Mouse (Mus musculus) forebrain, postnatal 0 days (tissue): ENCODE results near the gene Idi2. TPM values are rescaled to one million over a fixed set of nuclear protein-coding genes. Genes with fewer than 3 reads are reported as not detected.
"Not testable (repeated sequence)": the region's sequence is repeated elsewhere in the genome, so short reads cannot be mapped to it uniquely, and the experiment has no call there.

Experiments
- ATAC-seq: fragments of 200-750 bp; cut with Nextera tagmentation; 2 replicates; pipeline ENCODE4 v1.8.0; 2017; ENCODE audit warnings: mild to moderate bottlenecking, moderate library complexity
- DNase-seq: peaks from one replicate; pipeline ENCODE4 v3.0.0-alpha.2; 2015
- H3K27ac ChIP-seq: fragments of 300-500 bp; sonication (generic); 2 replicates; pipeline ENCODE4 v1.5.1; 2014; ENCODE audit warnings: low read depth, mild to moderate bottlenecking, antibody characterized with exemption, low read length, moderate library complexity, mixed read lengths
- H3K27me3 ChIP-seq: fragments of 300-500 bp; sonication (generic); 2 replicates; pipeline ENCODE4 v1.6.1; 2014; ENCODE audit warnings: mild to moderate bottlenecking, low read length, mixed read lengths; ENCODE audit not compliant: insufficient read depth
- H3K36me3 ChIP-seq: fragments of 300-500 bp; sonication (generic); 2 replicates; pipeline ENCODE4 v1.6.1; 2014; ENCODE audit warnings: mild to moderate bottlenecking, moderate library complexity; ENCODE audit not compliant: insufficient read depth
- H3K4me1 ChIP-seq: fragments of 300-500 bp; sonication (generic); 2 replicates; pipeline ENCODE4 v1.6.1; 2014; ENCODE audit warnings: antibody characterized with exemption; ENCODE audit not compliant: insufficient read depth
- H3K4me2 ChIP-seq: fragments of 300-500 bp; sonication (generic); 2 replicates; pipeline ENCODE4 v1.6.1; 2014; ENCODE audit warnings: low read depth, mild to moderate bottlenecking, moderate library complexity
- H3K4me3 ChIP-seq: fragments of 300-500 bp; sonication (generic); 2 replicates; pipeline ENCODE4 v1.5.1; 2014; ENCODE audit warnings: low read depth, low read length, mixed read lengths
- H3K9ac ChIP-seq: fragments of 300-500 bp; sonication (generic); 2 replicates; pipeline ENCODE4 v1.6.1; 2014; ENCODE audit warnings: mild to moderate bottlenecking
- H3K9me3 ChIP-seq: fragments of 300-500 bp; sonication (generic); 2 replicates; pipeline ENCODE4 v1.6.1; 2016; ENCODE audit warnings: low read length
- CTCF ChIP-seq: sonication (generic); IDR thresholded peaks from 2 replicates; pipeline ENCODE4 v1.5.1; 2016; ENCODE audit warnings: antibody characterized with exemption, control low read depth, low read depth
- WGBS: fragments of 180-500 bp; shearing (Covaris S2); extraction: QIAGEN DNeasy Blood & Tissue Kit; methylation state at CpG from one replicate; pipeline ENCODE4 v1.1.7; 2014; 5-methylcytosine and 5-hydroxymethylcytosine counted together
- polyA plus RNA-seq: library from polyadenylated mRNA; unstranded; fragments of >200 nt; fragmentation: Nextera tagmentation; extraction: Ambion mirVana; gene quantifications from 2 replicates; pipeline ENCODE4 v1.2.1, GENCODE M21; 2015
- total RNA-seq: library from RNA; depleted of rRNA; stranded (reverse); fragments of >200 nt; gene quantifications from 2 replicates; pipeline ENCODE4 v1.2.3, GENCODE M21; 2014; rRNA removed

Idi2 gene
- total RNA-seq (not detected in 2 replicates), polyA plus RNA-seq (not detected in 2 replicates)

GRCm38 (mm10) chr13:8952563-8952962, at the start of gene Idi2:
Idi2 (plus strand) TSS chr13:8952863.
- not testable (repeated sequence) for H3K36me3 ChIP-seq, H3K27me3 ChIP-seq, H3K4me1 ChIP-seq, H3K27ac ChIP-seq, ATAC-seq, H3K9me3 ChIP-seq, H3K9ac ChIP-seq, H3K4me2 ChIP-seq, H3K4me3 ChIP-seq, DNase-seq

GRCm38 (mm10) chr13:8905986-8906385, 46.7 kb upstream of the Idi2 start:
- not testable (repeated sequence) for H3K4me1 ChIP-seq, H3K4me2 ChIP-seq, H3K36me3 ChIP-seq, H3K27me3 ChIP-seq, H3K4me3 ChIP-seq, DNase-seq, H3K9me3 ChIP-seq, ATAC-seq, H3K9ac ChIP-seq, H3K27ac ChIP-seq
- WGBS = 93% methylated on average over 2 of the region's 2 CpGs

DNA sequence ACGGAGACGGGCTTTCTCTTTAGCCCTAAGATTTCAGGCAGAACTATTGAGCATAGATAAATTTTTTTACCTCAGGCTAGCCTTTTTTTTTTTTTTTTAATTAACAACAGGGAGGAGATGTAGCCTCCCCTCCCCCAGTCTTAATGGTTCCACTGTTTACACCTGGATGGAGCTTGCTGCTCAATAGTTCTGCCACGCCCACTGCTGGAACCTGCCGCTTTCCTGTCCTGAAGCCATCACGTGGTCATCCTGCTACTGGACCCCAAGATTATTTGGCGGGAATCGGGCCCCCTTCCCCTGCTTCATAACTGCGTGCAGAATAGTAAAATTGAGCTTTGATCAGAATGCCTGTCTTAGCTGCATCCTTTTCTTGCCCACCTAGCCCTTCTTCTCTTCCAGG, 38.8 kb upstream of the Idi2 start:
- 95% methylated on average over 8 of the region's 8 CpGs for WGBS

GRCm38 (mm10) chr13:8933499-8933898, 19.2 kb upstream of the Idi2 start:
- 64% methylated on average over 2 of the region's 2 CpGs for WGBS
- Histone ChIP-seq H3K27me3 (no peaks in the 10 kb centered on the region), H3K4me2 (no peak overlapping the region), H3K9ac (no peak overlapping the region), H3K4me3 (no peak overlapping the region), H3K9me3 (no peaks in the 10 kb centered on the region), H3K36me3 (no peaks in the 10 kb centered on the region), H3K27ac (no peak overlapping the region), H3K4me1 (no peaks in the 10 kb centered on the region)
- TF ChIP-seq CTCF = no peak
- ATAC-seq = no peak
- DNase-seq = no peak

More for the DNA sequence above, 38.8 kb upstream of the Idi2 start:
- ATAC-seq, H3K9ac ChIP-seq, H3K9me3 ChIP-seq, H3K27ac ChIP-seq, H3K27me3 ChIP-seq, H3K4me3 ChIP-seq, DNase-seq, H3K36me3 ChIP-seq, H3K4me1 ChIP-seq, H3K4me2 ChIP-seq: not testable (repeated sequence)

DNA sequence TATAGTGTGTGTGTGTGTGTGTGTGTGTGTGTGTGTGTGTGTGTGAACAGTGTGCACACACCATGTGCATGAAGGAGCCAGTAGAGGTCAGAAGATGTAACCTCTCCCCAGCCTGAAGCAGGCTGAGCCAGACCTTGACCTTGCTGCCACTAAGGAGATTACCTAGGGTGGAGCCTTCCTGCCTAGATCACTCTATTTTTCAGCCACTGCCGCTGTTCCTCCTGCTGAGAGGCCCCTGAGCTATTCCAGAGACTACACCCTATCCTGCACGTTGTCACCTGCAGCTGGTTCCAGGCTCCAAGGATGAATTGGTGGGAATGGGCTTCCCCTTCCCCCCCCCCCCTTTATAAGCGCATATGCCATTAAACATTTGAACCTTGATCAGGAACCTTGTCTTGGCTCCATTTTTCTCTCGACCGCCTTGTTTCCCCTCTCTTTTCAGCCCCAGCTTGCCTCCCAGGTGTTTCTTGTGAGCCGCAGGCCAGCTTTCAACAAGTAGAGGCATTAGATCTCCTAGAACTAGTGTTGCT, 15.0 kb upstream of the Idi2 start:
- H3K9ac ChIP-seq, H3K36me3 ChIP-seq, ATAC-seq, H3K4me3 ChIP-seq, DNase-seq, H3K4me1 ChIP-seq, H3K4me2 ChIP-seq, H3K27me3 ChIP-seq, H3K9me3 ChIP-seq, H3K27ac ChIP-seq: not testable (repeated sequence)
- WGBS = 74% methylated on average over 6 of the region's 6 CpGs

- WGBS = 90% methylated on average over 4 of the region's 4 CpGs
- not testable (repeated sequence) for ATAC-seq, H3K4me1 ChIP-seq, H3K4me3 ChIP-seq, H3K36me3 ChIP-seq, H3K9ac ChIP-seq, H3K27ac ChIP-seq, H3K4me2 ChIP-seq, H3K27me3 ChIP-seq, DNase-seq, H3K9me3 ChIP-seq
These were observed 11.6 kb upstream of the Idi2 start for GRCm38 (mm10) chr13:8941110-8941509.

DNA sequence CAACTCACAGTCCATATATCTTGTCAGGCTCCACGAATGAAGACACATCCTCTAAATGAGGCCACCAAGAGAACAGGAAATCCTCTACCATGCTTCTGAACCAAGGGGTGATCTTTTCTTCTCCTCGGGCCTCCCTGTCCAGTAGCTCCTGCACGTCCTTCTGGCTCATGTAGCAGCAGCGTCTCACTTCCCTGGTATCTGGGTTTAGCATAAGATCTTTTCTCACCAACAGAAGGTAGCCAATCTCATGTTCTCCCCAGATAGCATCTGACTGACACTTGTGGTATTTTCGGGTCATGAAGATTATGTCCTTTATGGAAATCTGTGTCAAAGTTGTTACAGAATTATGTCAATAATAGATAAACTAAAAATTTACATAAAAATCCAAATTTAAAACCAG, 11.0 kb upstream of the Idi2 start:
- H3K4me1 ChIP-seq, H3K27ac ChIP-seq, DNase-seq, H3K27me3 ChIP-seq, H3K4me2 ChIP-seq, H3K36me3 ChIP-seq, ATAC-seq, H3K9ac ChIP-seq, H3K4me3 ChIP-seq, H3K9me3 ChIP-seq: not testable (repeated sequence)
- WGBS = no CpG with 5 or more reads among the region's 5 CpGs

DNA sequence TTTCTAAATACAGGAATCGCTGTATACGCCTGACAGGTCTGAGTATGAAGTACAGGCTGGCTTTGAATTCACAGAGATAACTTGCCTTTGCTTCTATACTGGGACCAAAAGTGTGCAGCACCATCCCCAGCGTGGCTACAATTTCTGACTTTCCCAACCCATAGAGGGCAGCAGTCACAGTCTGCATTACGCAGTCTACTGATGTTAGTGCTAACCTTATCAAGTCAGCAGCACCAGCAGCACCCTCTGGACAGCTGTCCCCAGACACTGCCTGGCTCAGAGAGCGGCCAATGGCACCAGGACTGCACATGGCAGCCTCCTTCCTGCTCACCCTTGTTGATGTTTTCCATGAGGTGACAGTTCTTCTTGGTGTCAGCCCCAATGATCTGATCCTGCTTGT, 8.8 kb upstream of the Idi2 start:
- not testable (repeated sequence) for H3K27ac ChIP-seq, H3K9ac ChIP-seq, H3K4me3 ChIP-seq, H3K9me3 ChIP-seq, H3K4me1 ChIP-seq, DNase-seq, H3K4me2 ChIP-seq, H3K27me3 ChIP-seq, ATAC-seq, H3K36me3 ChIP-seq
- no CpG with 5 or more reads among the region's 5 CpGs for WGBS

- ATAC-seq, H3K36me3 ChIP-seq, H3K9ac ChIP-seq: not testable (repeated sequence)
These were observed 4.5 kb upstream of the Idi2 start, which contains the start of gene Gm9745 for GRCm38 (mm10) chr13:8948131-8948530. Gm9745 (minus strand) TSS chr13:8948231.

DNA sequence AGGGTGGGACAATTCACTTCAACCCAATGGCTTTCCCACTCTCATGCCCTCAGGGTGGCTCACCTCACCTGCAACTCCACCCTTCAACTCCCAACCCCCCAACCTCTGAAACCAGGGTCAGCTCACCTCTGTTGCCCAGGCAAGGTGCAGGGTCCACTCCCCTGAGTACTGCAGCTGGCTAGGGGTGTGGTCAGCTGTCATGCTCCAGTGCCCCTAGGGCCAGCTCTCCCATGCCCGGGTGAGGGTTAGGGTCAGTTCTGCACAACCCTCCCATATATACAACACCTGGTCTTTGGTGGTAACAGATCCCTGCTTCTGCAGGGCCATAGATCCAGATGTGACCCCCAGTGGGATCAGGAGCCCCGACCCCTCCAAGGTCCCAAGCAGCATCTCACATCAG, 2.5 kb downstream of the Idi2 start:
- 89% methylated on average over 1 of the region's 2 CpGs for WGBS
- not testable (repeated sequence) for H3K4me2 ChIP-seq, H3K9ac ChIP-seq, H3K4me3 ChIP-seq, H3K27me3 ChIP-seq, H3K27ac ChIP-seq, H3K4me1 ChIP-seq, DNase-seq, ATAC-seq, H3K9me3 ChIP-seq, H3K36me3 ChIP-seq

More at GRCm38 (mm10) chr13:8948131-8948530, 4.5 kb upstream of the Idi2 start, which contains the start of gene Gm9745:
- not testable (repeated sequence) for H3K4me2 ChIP-seq, H3K4me1 ChIP-seq, H3K4me3 ChIP-seq, DNase-seq, H3K9me3 ChIP-seq, H3K27me3 ChIP-seq, H3K27ac ChIP-seq

DNA sequence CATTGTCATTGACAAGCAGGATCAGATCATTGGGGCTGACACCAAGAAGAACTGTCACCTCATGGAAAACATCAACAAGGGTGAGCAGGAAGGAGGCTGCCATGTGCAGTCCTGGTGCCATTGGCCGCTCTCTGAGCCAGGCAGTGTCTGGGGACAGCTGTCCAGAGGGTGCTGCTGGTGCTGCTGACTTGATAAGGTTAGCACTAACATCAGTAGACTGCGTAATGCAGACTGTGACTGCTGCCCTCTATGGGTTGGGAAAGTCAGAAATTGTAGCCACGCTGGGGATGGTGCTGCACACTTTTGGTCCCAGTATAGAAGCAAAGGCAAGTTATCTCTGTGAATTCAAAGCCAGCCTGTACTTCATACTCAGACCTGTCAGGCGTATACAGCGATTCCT, 4.2 kb downstream of the Idi2 start:
- ATAC-seq = peak; percentile 48; the same call in 1 of the 2 replicates
- H3K9me3 ChIP-seq, H3K27me3 ChIP-seq, H3K27ac ChIP-seq, DNase-seq, H3K4me3 ChIP-seq, H3K4me1 ChIP-seq, H3K9ac ChIP-seq, H3K4me2 ChIP-seq, H3K36me3 ChIP-seq: not testable (repeated sequence)
- WGBS = no CpG with 5 or more reads among the region's 5 CpGs
